Mouse (Mus musculus) thymus, postnatal 14 days (tissue): ENCODE data around the gene Chrnb1.

ENCODE experiments used
- DNase-seq: peaks from one replicate; pipeline ENCODE4 v3.0.0; 2021

Chrnb1 gene

GRCm38 (mm10) chr11:69767625-69767909, 28.2 kb downstream of the Chrnb1 start:
- DNase-seq, result no peak

GRCm38 (mm10) chr11:69766872-69767624, 28.7 kb downstream of the Chrnb1 start:
- DNase-seq, result no peak

GRCm38 (mm10) chr11:69766126-69766609, 29.6 kb downstream of the Chrnb1 start:
- peak; percentile 94 for DNase-seq

GRCm38 (mm10) chr11:69765221-69766125, 30.3 kb downstream of the Chrnb1 start, which contains the start of gene Zbtb4:
Zbtb4 (plus strand) TSS chr11:69765912.
- DNase-seq, result peak; percentile 59

- peak; percentile 28 for DNase-seq
Observed at GRCm38 (mm10) chr11:69763551-69763950, 32.2 kb downstream of the Chrnb1 start.

- no peak for DNase-seq
Observed at GRCm38 (mm10) chr11:69761868-69762267, 33.9 kb downstream of the Chrnb1 start, which contains the start of gene Slc35g3. Slc35g3 (minus strand) TSS chr11:69761968.

GRCm38 (mm10) chr11:69760901-69761200, 34.9 kb downstream of the Chrnb1 start:
- DNase-seq, result no peak

- no peak for DNase-seq
Observed at GRCm38 (mm10) chr11:69760160-69760900, 35.4 kb downstream of the Chrnb1 start.

- DNase-seq, result peak; percentile 88
Observed at GRCm38 (mm10) chr11:69758971-69759721, 36.6 kb downstream of the Chrnb1 start.

GRCm38 (mm10) chr11:69758478-69758970, 37.2 kb downstream of the Chrnb1 start, which contains the start of gene Polr2a:
Polr2a (minus strand) TSS chr11:69758637.
- peak; percentile 98 for DNase-seq

- DNase-seq, result peak; percentile 97
Observed at GRCm38 (mm10) chr11:69758090-69758456, 37.7 kb downstream of the Chrnb1 start.

- DNase-seq, result no peak
Observed at GRCm38 (mm10) chr11:69757303-69758089, 38.2 kb downstream of the Chrnb1 start.

GRCm38 (mm10) chr11:69754701-69755100, 41.0 kb downstream of the Chrnb1 start:
- peak; percentile 65 for DNase-seq

- no peak for DNase-seq
Observed at GRCm38 (mm10) chr11:69754233-69754632, 41.5 kb downstream of the Chrnb1 start.

- no peak for DNase-seq
Observed at GRCm38 (mm10) chr11:69752686-69753085, 43.1 kb downstream of the Chrnb1 start.

- DNase-seq, result no peak
Observed at GRCm38 (mm10) chr11:69751635-69752034, 44.1 kb downstream of the Chrnb1 start.
